Comparison of ENCODE assay signal across 8 mouse cellular contexts in genomic region chr14:32994954-32995636, GRCm38 (mm10). TPM values are rescaled to one million over a fixed set of nuclear protein-coding genes. Genes with fewer than 3 reads are reported as not detected.
DNase-seq lines count a peak whose midpoint lies in the region; TF ChIP-seq lines count a peak whose summit lies in the region.

No protein-coding gene starts in this region.

- 0 out of 2 replicates have a peak, but pooled peaks have one; percentile 38 for TF ChIP-seq EP300 in ES-Bruce4 (IDR thresholded peaks at IDR 0.05; ENCODE audit: insufficient read depth, low read depth, low read length)

- no peaks in the 10 kb centered on the region for H3K4me1 ChIP-seq in ES-Bruce4 (ENCODE audit: control insufficient read depth, insufficient read depth, low read length)

- H3K4me3 ChIP-seq in ES-Bruce4 (ENCODE audit: low read depth, low read length) = no peak overlapping the region

- no peaks in the 10 kb centered on the region for H3K9me3 ChIP-seq in ES-Bruce4 (replicated peaks; ENCODE audit: control insufficient read depth, insufficient read depth, low read length, poor library complexity, severe bottlenecking)

- no peak for TF ChIP-seq CTCF in ES-Bruce4 (IDR thresholded peaks at IDR 0.05; ENCODE audit: low read depth, low read length)

- H3K9ac ChIP-seq in ES-Bruce4 (ENCODE audit: low read depth, poor library complexity, severe bottlenecking) = no peak overlapping the region

- H3K36me3 ChIP-seq in ES-Bruce4 (ENCODE audit: control insufficient read depth, insufficient read depth, low read length, poor library complexity, severe bottlenecking) = no peaks in the 10 kb centered on the region

- DNase-seq in adrenal gland, postnatal 10 days = peak; percentile 28
- peak; percentile 13 to 39 for DNase-seq in heart, adult 9 months (ENCODE audit: low spot score in 2 of 2)
- DNase-seq in kidney, adult 9 months = peak; percentile 42
- peak; percentile 56 for DNase-seq in lung, postnatal 25 days (ENCODE audit: low spot score)
- DNase-seq in cerebellum, adult 9-10 months = no peak
- DNase-seq in urinary bladder, postnatal 36 days (ENCODE audit: low spot score in 2 of 2) = no peak
- DNase-seq in layer of hippocampus, adult 9-10 months (ENCODE audit: low spot score) = no peak

- TF ChIP-seq POLR2A in ES-Bruce4 (IDR thresholded peaks at IDR 0.05; ENCODE audit: insufficient read depth, low read length) = no peak

- H3K27ac ChIP-seq in ES-Bruce4 (ENCODE audit: insufficient read depth, low read length) = no peak overlapping the region

- H3K27me3 ChIP-seq in ES-Bruce4 (ENCODE audit: control insufficient read depth, insufficient read depth, low read length, poor library complexity, severe bottlenecking) = no peaks in the 10 kb centered on the region

RNA-seq across cellular contexts. Expression of gene Lrrc18, which starts 3.9 kb away (rescaled TPM):
- polyA plus RNA-seq in ES-Bruce4 (2011; ENCODE audit: insufficient read depth, insufficient read length, low read depth, missing spikeins) = 0.38 and 0.67 TPM in 2 replicates
- under 1 TPM; 0.51 to 0.67 TPM for total RNA-seq in adrenal gland, postnatal 10 days (2021)

Comparison
In these comparisons a context has a peak if more than half of its experiments do, and no peak if none do; other contexts are left out.
1. DNase-seq: peak in adrenal gland, postnatal 10 days (single experiment), heart, adult 9 months (2 of 2), kidney, adult 9 months (single experiment) and lung, postnatal 25 days (single experiment); none in cerebellum, adult 9-10 months (single experiment), urinary bladder, postnatal 36 days (0 of 2) and layer of hippocampus, adult 9-10 months (single experiment).